Mouse (Mus musculus) MEL (cell line): ENCODE data around the gene 6430628N08Rik. TPM values are rescaled to one million over a fixed set of nuclear protein-coding genes. Genes with fewer than 3 reads are reported as not detected.

ENCODE experiments used
- DNase-seq: peaks from one replicate; pipeline ENCODE4 v3.0.0; 2011; ENCODE audit warnings: low read depth, low spot score
- H3K27ac ChIP-seq: 2 replicates; pipeline ENCODE4 v1.5.1; 2012; ENCODE audit warnings: low read depth, mild to moderate bottlenecking, control low read depth, low read length, moderate library complexity; ENCODE audit not compliant: control insufficient read depth
- H3K27me3 ChIP-seq, 2 experiments: fragments of 150-350 bp in 1 of 2; sonication (generic) in 1 of 2; 2 replicates each; pipeline ENCODE4 v1.6.1; 2012; ENCODE audit warnings: low read length in 2 of 2, mild to moderate bottlenecking in 2 of 2, improper control_type of control experiment in 1 of 2, moderate library complexity in 1 of 2; ENCODE audit not compliant: insufficient read depth in 2 of 2, control insufficient read depth in 1 of 2
- H3K36me3 ChIP-seq, 2 experiments: 2 replicates each; pipeline ENCODE4 v1.6.1; 2012 to 2014; ENCODE audit warnings: low read length in 2 of 2, improper control_type of control experiment in 1 of 2, inconsistent platforms in 1 of 2, mild to moderate bottlenecking in 1 of 2; ENCODE audit not compliant: insufficient read depth in 2 of 2, control insufficient read depth in 1 of 2
- H3K4me1 ChIP-seq, 2 experiments: fragments of 150-350 bp in 1 of 2; sonication (generic) in 1 of 2; 2 replicates each; pipeline ENCODE4 v1.6.1; 2012; ENCODE audit warnings: low read length in 2 of 2, improper control_type of control experiment in 1 of 2, mild to moderate bottlenecking in 1 of 2; ENCODE audit not compliant: insufficient read depth in 2 of 2, control insufficient read depth in 1 of 2
- H3K4me3 ChIP-seq, 2 experiments: fragments of 150-350 bp in 1 of 2; sonication (generic) in 1 of 2; 2 replicates each; pipeline ENCODE4 v1.5.1; 2012; ENCODE audit warnings: low read depth in 2 of 2, low read length in 2 of 2, mild to moderate bottlenecking in 2 of 2, moderate library complexity in 2 of 2, control low read depth in 1 of 2, improper control_type of control experiment in 1 of 2; ENCODE audit not compliant: control insufficient read depth in 1 of 2, insufficient read depth in 1 of 2
- H3K79me2 ChIP-seq: 2 replicates; pipeline ENCODE4 v1.6.1; 2012; ENCODE audit warnings: mild to moderate bottlenecking, low read length, moderate library complexity; ENCODE audit not compliant: control insufficient read depth, poor library complexity, insufficient read depth
- H3K9ac ChIP-seq: 2 replicates; pipeline ENCODE4 v1.6.1; 2012; ENCODE audit warnings: low read depth, mild to moderate bottlenecking, control low read depth, low read length, moderate library complexity; ENCODE audit not compliant: control insufficient read depth, poor library complexity, severe bottlenecking
- H3K9me3 ChIP-seq: fragments of 150-350 bp; sonication (generic); replicated peaks from 2 replicates; pipeline ENCODE4 v1.6.1; 2012; ENCODE audit warnings: mild to moderate bottlenecking, low read length, improper control_type of control experiment, moderate library complexity; ENCODE audit not compliant: insufficient read depth
- BHLHE40 ChIP-seq: IDR thresholded peaks from 2 replicates; pipeline ENCODE4 v1.6.1; 2012; ENCODE audit warnings: low read depth, mild to moderate bottlenecking, inconsistent platforms, low read length, improper control_type of control experiment, borderline replicate concordance
- E2F4 ChIP-seq: IDR thresholded peaks from 2 replicates; pipeline ENCODE4 v1.6.1; 2011; ENCODE audit warnings: low read depth, low read length, improper control_type of control experiment, borderline replicate concordance
- EP300 ChIP-seq, 2 experiments: IDR thresholded peaks; 2 replicates each; pipeline ENCODE4 v1.6.1; 2011; ENCODE audit warnings: improper control_type of control experiment in 2 of 2, low read length in 2 of 2, low read depth in 1 of 2, mild to moderate bottlenecking in 1 of 2
- GABPA ChIP-seq: IDR thresholded peaks from 2 replicates; pipeline ENCODE4 v1.6.1; 2012; ENCODE audit warnings: low read depth, mild to moderate bottlenecking, inconsistent platforms, low read length, improper control_type of control experiment, moderate library complexity
- KAT2A ChIP-seq: conservative IDR thresholded peaks from 2 replicates; pipeline ENCODE4 v1.6.1; 2012; ENCODE audit warnings: low read depth, low read length, improper control_type of control experiment, inconsistent platforms
- MXI1 ChIP-seq: IDR thresholded peaks from 2 replicates; pipeline ENCODE4 v1.6.1; 2011; ENCODE audit warnings: mild to moderate bottlenecking, low read depth, low read length, improper control_type of control experiment
- MYB ChIP-seq: IDR thresholded peaks from 2 replicates; pipeline ENCODE4 v1.6.1; 2011; ENCODE audit warnings: mild to moderate bottlenecking, low read depth, low read length, improper control_type of control experiment
- NELFE ChIP-seq: IDR thresholded peaks from 2 replicates; pipeline ENCODE4 v1.6.1; 2011; ENCODE audit warnings: low read depth, low read length, improper control_type of control experiment
- NRF1 ChIP-seq: IDR thresholded peaks from 2 replicates; pipeline ENCODE4 v1.6.1; 2014; ENCODE audit warnings: low read depth, mild to moderate bottlenecking, inconsistent platforms, low read length, improper control_type of control experiment, moderate library complexity; ENCODE audit not compliant: poor library complexity, insufficient read depth, severe bottlenecking
- POLR2AphosphoS2 ChIP-seq: IDR thresholded peaks from 2 replicates; pipeline ENCODE4 v1.6.1; 2011; ENCODE audit warnings: low read length, improper control_type of control experiment
- SMC3 ChIP-seq: IDR thresholded peaks from 2 replicates; pipeline ENCODE4 v1.6.1; 2011; ENCODE audit warnings: low read depth, low read length, improper control_type of control experiment
- TAL1 ChIP-seq: IDR thresholded peaks from 2 replicates; pipeline ENCODE4 v1.6.1; 2012; ENCODE audit warnings: mild to moderate bottlenecking, inconsistent platforms, low read length, moderate library complexity, mixed read lengths
- TBP ChIP-seq: IDR thresholded peaks from 2 replicates; pipeline ENCODE4 v1.8.0; 2011; ENCODE audit warnings: low read depth, low read length, improper control_type of control experiment
- TCF12 ChIP-seq: IDR thresholded peaks from 2 replicates; pipeline ENCODE4 v1.6.1; 2014; ENCODE audit warnings: low read depth, mild to moderate bottlenecking, inconsistent platforms, low read length, improper control_type of control experiment, moderate library complexity
- UBTF ChIP-seq: IDR thresholded peaks from 2 replicates; pipeline ENCODE4 v1.6.1; 2012; ENCODE audit warnings: low read depth, mild to moderate bottlenecking, inconsistent platforms, low read length, improper control_type of control experiment, moderate library complexity, borderline replicate concordance; ENCODE audit not compliant: insufficient read depth
- USF1 ChIP-seq: IDR thresholded peaks from 2 replicates; pipeline ENCODE4 v1.6.1; 2014; ENCODE audit warnings: low read depth, mild to moderate bottlenecking, inconsistent platforms, low read length, improper control_type of control experiment, moderate library complexity
- USF2 ChIP-seq, 2 experiments: IDR thresholded peaks; 2 replicates each; pipeline ENCODE4 v1.6.1; 2011 to 2012; ENCODE audit warnings: improper control_type of control experiment in 2 of 2, low read length in 2 of 2, borderline replicate concordance in 1 of 2, inconsistent platforms in 1 of 2, low read depth in 1 of 2, mild to moderate bottlenecking in 1 of 2; ENCODE audit not compliant: insufficient read depth in 1 of 2
- polyA plus RNA-seq, 2 experiments: library from polyadenylated mRNA; stranded (reverse) in 1 of 2; unstranded in 1 of 2; fragments of >175 nt in 1 of 2; fragments of >200 nt in 1 of 2; gene quantifications; 2 replicates each; pipeline versions ENCODE4 v1.2.1 to v1.2.4; 2012; ENCODE audit warnings: low replicate concordance in 2 of 2, low read depth in 1 of 2; ENCODE audit not compliant: insufficient read length in 2 of 2, insufficient read depth in 1 of 2, missing spikeins in 1 of 2
- total RNA-seq: library from RNA; depleted of rRNA; stranded (reverse); fragments of 300-350 nt; gene quantifications from 2 replicates; pipeline ENCODE4 v1.2.3, GENCODE M21; 2012

Gene 6430628N08Rik
- total and polyA plus RNA-seq, 3 experiments: not detected

GRCm38 (mm10) chr4:115878828-115879227 lies 11.6 kb upstream of the 6430628N08Rik start:
- no peaks in the 10 kb centered on the region for H3K79me2 ChIP-seq
- H3K27ac ChIP-seq: no peak overlapping the region
- H3K27me3 ChIP-seq: no peaks in the 10 kb centered on the region
- TF ChIP-seq USF2 (IDR thresholded peaks at IDR 0.05; ENCODE audit: borderline replicate concordance in 1 of 2, insufficient read depth in 1 of 2, low read depth in 1 of 2, low read length in 2 of 2) (no peak), E2F4 (no peak), MXI1 (no peak), POLR2AphosphoS2 (no peak), TCF12 (no peak), TAL1 (no peak), USF1 (no peak), KAT2A (no peak), MYB (no peak), SMC3 (no peak), EP300 (IDR thresholded peaks at IDR 0.05; ENCODE audit: low read depth in 1 of 2, low read length in 2 of 2) (no peak), GABPA (no peak)
- no peak for DNase-seq
- H3K9me3 ChIP-seq: no peaks in the 10 kb centered on the region
- H3K4me1 ChIP-seq: no peaks in the 10 kb centered on the region
- no peak overlapping the region for H3K4me3 ChIP-seq
- no peak overlapping the region for H3K9ac ChIP-seq
- H3K36me3 ChIP-seq: peaks cover 0 to 2% of the 10 kb centered on the region in 2 experiments; a peak in 1 of 4 replicates

- DNase-seq: no peak
- no peak for TF ChIP-seq NRF1
- no peak for TF ChIP-seq TAL1
- TF ChIP-seq TBP: no peak
- TF ChIP-seq NELFE: no peak
- TF ChIP-seq KAT2A: no peak
- no peak for TF ChIP-seq UBTF
- no peak for TF ChIP-seq BHLHE40
- no peak for TF ChIP-seq MXI1
- TF ChIP-seq E2F4: no peak
- H3K9ac ChIP-seq: no peak overlapping the region
Measured at GRCm38 (mm10) chr4:115881183-115881582, 9.3 kb upstream of the 6430628N08Rik start.

More at GRCm38 (mm10) chr4:115881183-115881582, 9.3 kb upstream of the 6430628N08Rik start:
- no peaks in the 10 kb centered on the region for H3K27me3 ChIP-seq
- H3K9me3 ChIP-seq: no peaks in the 10 kb centered on the region
- H3K36me3 ChIP-seq: no peaks in the 10 kb centered on the region
- H3K4me1 ChIP-seq: no peaks in the 10 kb centered on the region
- no peaks in the 10 kb centered on the region for H3K79me2 ChIP-seq
- H3K27ac ChIP-seq: no peak overlapping the region
- H3K4me3 ChIP-seq: no peak overlapping the region
